Mouse (Mus musculus) T-helper 1 cell (primary cell): ENCODE measurements at regions not wholly inside any gene's neighbourhood (a gene's known extent, or its start where the extent isn't known, plus 50 kb on each side); places are given as distances from the start of the nearest gene placed in this dataset.

Source experiments
- in situ Hi-C: fragments of 300-600 bp; cut with MboI, MseI; formaldehyde crosslinking; loops from one replicate; pipeline ENCODE4 v1.15.1; 2025; ENCODE audit warnings: high pct_unique_total_duplicates

GRCm38 (mm10) chr13:33721851-33722250 lies 60.6 kb downstream of the Serpinb6d start:
- in situ Hi-C loops = no loop called here

GRCm38 (mm10) chr13:33762293-33763125 lies 80.7 kb downstream of the Serpinb6e start:
- in situ Hi-C loops = loop anchor here (25.0 kb wide), 1 partner anchor 900 kb away; the partner anchor contains the start of gene Serpinb1a

- in situ Hi-C loops = loop anchor here (25.0 kb wide), 1 partner anchor 901 kb away; the partner anchor contains the start of gene Serpinb1a
These were observed 79.8 kb downstream of the Serpinb6e start for GRCm38 (mm10) chr13:33763295-33763916.
